Mouse (Mus musculus): ENCODE data around the gene Inppl1. TPM values are rescaled to one million over a fixed set of nuclear protein-coding genes. Genes with fewer than 3 reads are reported as not detected.

Gene Inppl1
- polyA plus RNA-seq, 1 experiment from 2014 or later: 8.2 TPM

GRCm38 (mm10) chr7:101869163-101869500 lies 31.1 kb upstream of the Inppl1 start:
- H3K4me3 ChIP-seq (ENCODE audit: low read depth, low read length): no peak overlapping the region
- no peaks in the 10 kb centered on the region for H3K36me3 ChIP-seq (ENCODE audit: control insufficient read depth, insufficient read depth, low read length)
- no peaks in the 10 kb centered on the region for H3K9me3 ChIP-seq (replicated peaks; ENCODE audit: control insufficient read depth, low read length)
- ATAC-seq (peak; percentile 26; the same call in 1 of the 2 replicates), DNase-seq (ENCODE audit: low spot score) (peak; percentile 40)
- H3K27me3 ChIP-seq (replicated peaks; ENCODE audit: control insufficient read depth, insufficient read depth, low read length): no peaks in the 10 kb centered on the region
- H3K4me1 ChIP-seq (ENCODE audit: control insufficient read depth, insufficient read depth, low read length): no peaks in the 10 kb centered on the region
- 43% methylated on average over 7 of the region's 7 CpGs for WGBS
- H3K9ac ChIP-seq (ENCODE audit: low read length): no peak overlapping the region
- no peak overlapping the region for H3K4me2 ChIP-seq (ENCODE audit: low read length)
- H3K27ac ChIP-seq (ENCODE audit: low read depth, low read length): no peak overlapping the region

GRCm38 (mm10) chr7:101868241-101869162 lies 30.5 kb upstream of the Inppl1 start:
- no peak overlapping the region for H3K4me2 ChIP-seq (ENCODE audit: low read length)
- no peaks in the 10 kb centered on the region for H3K27me3 ChIP-seq (replicated peaks; ENCODE audit: control insufficient read depth, insufficient read depth, low read length)
- 53% methylated on average over 13 of the region's 13 CpGs for WGBS
- H3K4me1 ChIP-seq (ENCODE audit: control insufficient read depth, insufficient read depth, low read length): no peaks in the 10 kb centered on the region
- no peaks in the 10 kb centered on the region for H3K36me3 ChIP-seq (ENCODE audit: control insufficient read depth, insufficient read depth, low read length)
- H3K9ac ChIP-seq (ENCODE audit: low read length): no peak overlapping the region
- DNase-seq (ENCODE audit: low spot score) (peak; percentile 20), ATAC-seq (no peak)
- H3K4me3 ChIP-seq (ENCODE audit: low read depth, low read length): no peak overlapping the region
- H3K9me3 ChIP-seq (replicated peaks; ENCODE audit: control insufficient read depth, low read length): no peaks in the 10 kb centered on the region
- no peak overlapping the region for H3K27ac ChIP-seq (ENCODE audit: low read depth, low read length)

GRCm38 (mm10) chr7:101867482-101867881 lies 29.5 kb upstream of the Inppl1 start:
- 94% methylated on average over 4 of the region's 4 CpGs for WGBS
- Histone ChIP-seq H3K27ac (ENCODE audit: low read depth, low read length) (no peak overlapping the region), H3K36me3 (ENCODE audit: control insufficient read depth, insufficient read depth, low read length) (no peaks in the 10 kb centered on the region), H3K9ac (ENCODE audit: low read length) (no peak overlapping the region), H3K27me3 (replicated peaks; ENCODE audit: control insufficient read depth, insufficient read depth, low read length) (no peaks in the 10 kb centered on the region), H3K9me3 (replicated peaks; ENCODE audit: control insufficient read depth, low read length) (no peaks in the 10 kb centered on the region), H3K4me3 (ENCODE audit: low read depth, low read length) (no peak overlapping the region), H3K4me1 (ENCODE audit: control insufficient read depth, insufficient read depth, low read length) (no peaks in the 10 kb centered on the region), H3K4me2 (ENCODE audit: low read length) (no peak overlapping the region)
- ATAC-seq (no peak), DNase-seq (ENCODE audit: low spot score) (no peak)

GRCm38 (mm10) chr7:101866491-101867265 lies 28.6 kb upstream of the Inppl1 start:
- ATAC-seq: no peak
- no peaks in the 10 kb centered on the region for H3K4me1 ChIP-seq (ENCODE audit: control insufficient read depth, insufficient read depth, low read length)
- WGBS: 75% methylated on average over 11 of the region's 11 CpGs
- DNase-seq (ENCODE audit: low spot score): no peak
- no peak overlapping the region for H3K27ac ChIP-seq (ENCODE audit: low read depth, low read length)
- H3K4me3 ChIP-seq (ENCODE audit: low read depth, low read length): no peak overlapping the region
- no peaks in the 10 kb centered on the region for H3K36me3 ChIP-seq (ENCODE audit: control insufficient read depth, insufficient read depth, low read length)
- no peak overlapping the region for H3K9ac ChIP-seq (ENCODE audit: low read length)
- H3K4me2 ChIP-seq (ENCODE audit: low read length): no peak overlapping the region
- no peaks in the 10 kb centered on the region for H3K27me3 ChIP-seq (replicated peaks; ENCODE audit: control insufficient read depth, insufficient read depth, low read length)
- no peaks in the 10 kb centered on the region for H3K9me3 ChIP-seq (replicated peaks; ENCODE audit: control insufficient read depth, low read length)

GRCm38 (mm10) chr7:101863415-101863814 lies 25.4 kb upstream of the Inppl1 start, which contains the start of gene Anapc15:
Anapc15 (plus strand) TSS chr7:101863715.
- Histone ChIP-seq H3K9ac (ENCODE audit: low read length) (no peak within 1 kb of the TSS), H3K36me3 (ENCODE audit: control insufficient read depth, insufficient read depth, low read length) (no peaks in the 10 kb centered on the region), H3K9me3 (replicated peaks; ENCODE audit: control insufficient read depth, low read length) (no peaks in the 10 kb centered on the region), H3K4me2 (ENCODE audit: low read length) (no peak within 1 kb of the TSS), H3K4me1 (ENCODE audit: control insufficient read depth, insufficient read depth, low read length) (no peaks in the 10 kb centered on the region), H3K4me3 (ENCODE audit: low read depth, low read length) (no peak within 1 kb of the TSS), H3K27me3 (replicated peaks; ENCODE audit: control insufficient read depth, insufficient read depth, low read length) (no peaks in the 10 kb centered on the region), H3K27ac (ENCODE audit: low read depth, low read length) (no peak within 1 kb of the TSS)
- no peak for ATAC-seq
- no peak for DNase-seq (ENCODE audit: low spot score)
- 84% methylated on average over 3 of the region's 3 CpGs for WGBS

- Histone ChIP-seq H3K9me3 (replicated peaks; ENCODE audit: control insufficient read depth, low read length) (no peaks in the 10 kb centered on the region), H3K4me2 (ENCODE audit: low read length) (no peak overlapping the region), H3K27ac (ENCODE audit: low read depth, low read length) (no peak overlapping the region), H3K4me1 (ENCODE audit: control insufficient read depth, insufficient read depth, low read length) (no peaks in the 10 kb centered on the region), H3K27me3 (replicated peaks; ENCODE audit: control insufficient read depth, insufficient read depth, low read length) (no peaks in the 10 kb centered on the region), H3K36me3 (ENCODE audit: control insufficient read depth, insufficient read depth, low read length) (no peaks in the 10 kb centered on the region), H3K9ac (ENCODE audit: low read length) (no peak overlapping the region), H3K4me3 (ENCODE audit: low read depth, low read length) (no peak overlapping the region)
- no peak for DNase-seq (ENCODE audit: low spot score)
- ATAC-seq: no peak
- WGBS: 76% methylated on average over 3 of the region's 3 CpGs
These were observed 24.3 kb upstream of the Inppl1 start for GRCm38 (mm10) chr7:101862291-101862690.

- no peaks in the 10 kb centered on the region for H3K27me3 ChIP-seq (replicated peaks; ENCODE audit: control insufficient read depth, insufficient read depth, low read length)
- H3K9ac ChIP-seq (ENCODE audit: low read length): no peak overlapping the region
- H3K36me3 ChIP-seq (ENCODE audit: control insufficient read depth, insufficient read depth, low read length): no peaks in the 10 kb centered on the region
- ATAC-seq (no peak), DNase-seq (ENCODE audit: low spot score) (no peak)
- no peak overlapping the region for H3K4me3 ChIP-seq (ENCODE audit: low read depth, low read length)
- H3K27ac ChIP-seq (ENCODE audit: low read depth, low read length): no peak overlapping the region
- no peak overlapping the region for H3K4me2 ChIP-seq (ENCODE audit: low read length)
- H3K9me3 ChIP-seq (replicated peaks; ENCODE audit: control insufficient read depth, low read length): no peaks in the 10 kb centered on the region
- H3K4me1 ChIP-seq (ENCODE audit: control insufficient read depth, insufficient read depth, low read length): no peaks in the 10 kb centered on the region
These were observed 22.9 kb upstream of the Inppl1 start for GRCm38 (mm10) chr7:101860978-101861377.

GRCm38 (mm10) chr7:101858362-101858761 lies 20.3 kb upstream of the Inppl1 start:
- ATAC-seq (no peak), DNase-seq (ENCODE audit: low spot score) (no peak)
- Histone ChIP-seq H3K4me2 (ENCODE audit: low read length) (no peak overlapping the region), H3K4me3 (ENCODE audit: low read depth, low read length) (no peak overlapping the region), H3K9me3 (replicated peaks; ENCODE audit: control insufficient read depth, low read length) (no peaks in the 10 kb centered on the region), H3K36me3 (ENCODE audit: control insufficient read depth, insufficient read depth, low read length) (no peaks in the 10 kb centered on the region), H3K27me3 (replicated peaks; ENCODE audit: control insufficient read depth, insufficient read depth, low read length) (no peaks in the 10 kb centered on the region), H3K9ac (ENCODE audit: low read length) (no peak overlapping the region), H3K27ac (ENCODE audit: low read depth, low read length) (no peak overlapping the region), H3K4me1 (ENCODE audit: control insufficient read depth, insufficient read depth, low read length) (no peaks in the 10 kb centered on the region)
- 81% methylated on average over 9 of the region's 9 CpGs for WGBS

GRCm38 (mm10) chr7:101857094-101857493 lies 19.1 kb upstream of the Inppl1 start, which contains the start of gene Folr2:
Folr2 (minus strand) TSS chr7:101857194.
- Histone ChIP-seq H3K9ac (ENCODE audit: low read length) (no peak within 1 kb of the TSS), H3K27ac (ENCODE audit: low read depth, low read length) (no peak within 1 kb of the TSS), H3K4me1 (ENCODE audit: control insufficient read depth, insufficient read depth, low read length) (no peaks in the 10 kb centered on the region), H3K9me3 (replicated peaks; ENCODE audit: control insufficient read depth, low read length) (no peaks in the 10 kb centered on the region), H3K4me3 (ENCODE audit: low read depth, low read length) (no peak within 1 kb of the TSS), H3K4me2 (ENCODE audit: low read length) (no peak within 1 kb of the TSS), H3K36me3 (ENCODE audit: control insufficient read depth, insufficient read depth, low read length) (no peaks in the 10 kb centered on the region), H3K27me3 (replicated peaks; ENCODE audit: control insufficient read depth, insufficient read depth, low read length) (no peaks in the 10 kb centered on the region)
- DNase-seq (ENCODE audit: low spot score) (no peak), ATAC-seq (no peak)
- WGBS: 96% methylated on average over 4 of the region's 4 CpGs

Measured in forebrain, embryonic 14.5 days (tissue).